14 mouse cellular contexts compared by ENCODE assay signal in genomic region chr10:13092996-13093395, GRCm38 (mm10). TPM values are rescaled to one million over a fixed set of nuclear protein-coding genes. Genes with fewer than 3 reads are reported as not detected.
DNase-seq lines count a peak whose midpoint lies in the region; ATAC-seq and TF ChIP-seq lines count a peak whose summit lies in the region.
"Had no signal": no experiment of that assay in that cellular context is flagged by ENCODE, and none has a peak within 500 bp of the region (broad histone marks: within the 10 kb centered on the region; RNA-seq: fewer than 3 reads in every experiment).

No protein-coding gene starts in this region.

- H3K9ac ChIP-seq in heart, postnatal 0 days (replicated peaks; ENCODE audit: low read depth, low read length) = peak overlapping the region; percentile 26; the same call in 1 of the 2 replicates
- H3K9ac ChIP-seq in neural tube, embryonic 11.5 days (ENCODE audit: low read length) = no peak overlapping the region
- H3K9ac ChIP-seq in intestine, embryonic 16.5 days (ENCODE audit: low read depth, low read length) = no peak overlapping the region
- H3K9ac ChIP-seq in stomach, postnatal 0 days (ENCODE audit: low read length) = no peak overlapping the region

- no peak for TF ChIP-seq CTCF in heart, postnatal 0 days (IDR thresholded peaks at IDR 0.05; ENCODE audit: low read depth)
- TF ChIP-seq CTCF in stomach, postnatal 0 days (IDR thresholded peaks at IDR 0.05; ENCODE audit: low read depth) = no peak

- no peak for ATAC-seq in heart, postnatal 0 days (ENCODE audit: insufficient read depth, low read depth)
- no peak for ATAC-seq in neural tube, embryonic 11.5 days (ENCODE audit: insufficient read depth, low FRiP score, low TSS enrichment)
- no peak for ATAC-seq in intestine, embryonic 16.5 days
- no peak for ATAC-seq in stomach, postnatal 0 days (ENCODE audit: low FRiP score, low TSS enrichment)
- no peak for ATAC-seq in erythroblast, adult 5-6 weeks (replicated peaks; ENCODE audit: low FRiP score, poor library complexity, severe bottlenecking)

- H3K9me3 ChIP-seq in heart, postnatal 0 days (replicated peaks; ENCODE audit: control insufficient read depth, low read length) = 0 out of 2 replicates have a peak, but pooled peaks cover 6% of the 10 kb centered on the region
- H3K9me3 ChIP-seq in neural tube, embryonic 11.5 days (ENCODE audit: control insufficient read depth, low read length) = peaks cover 14% of the 10 kb centered on the region
- peaks cover 11% of the 10 kb centered on the region for H3K9me3 ChIP-seq in intestine, embryonic 16.5 days (ENCODE audit: control insufficient read depth, low read length)
- 0 out of 2 replicates have a peak, but pooled peaks cover 5% of the 10 kb centered on the region for H3K9me3 ChIP-seq in stomach, postnatal 0 days (ENCODE audit: control insufficient read depth, low read length)

- peak overlapping the region; percentile 64 for H3K4me3 ChIP-seq in heart, postnatal 0 days (ENCODE audit: low read depth, low read length)
- H3K4me3 ChIP-seq in neural tube, embryonic 11.5 days (ENCODE audit: low read depth, low read length) = no peak overlapping the region
- peak overlapping the region; percentile 25 for H3K4me3 ChIP-seq in intestine, embryonic 16.5 days (ENCODE audit: low read length)
- H3K4me3 ChIP-seq in stomach, postnatal 0 days (ENCODE audit: low read depth, low read length) = peak overlapping the region; percentile 21

- no peak overlapping the region for H3K27ac ChIP-seq in heart, postnatal 0 days (ENCODE audit: low read depth)
- no peak overlapping the region for H3K27ac ChIP-seq in neural tube, embryonic 11.5 days (ENCODE audit: low read depth, low read length)
- H3K27ac ChIP-seq in intestine, embryonic 16.5 days (ENCODE audit: low read length) = no peak overlapping the region
- no peak overlapping the region for H3K27ac ChIP-seq in stomach, postnatal 0 days (replicated peaks)

- 61% methylated on average over 3 of the region's 3 CpGs for WGBS in heart, postnatal 0 days
- WGBS in neural tube, embryonic 11.5 days = 68% methylated on average over 3 of the region's 3 CpGs
- WGBS in intestine, embryonic 16.5 days = 61% methylated on average over 3 of the region's 3 CpGs
- WGBS in stomach, postnatal 0 days = 44% methylated on average over 3 of the region's 3 CpGs

- intact Hi-C loops in heart, postnatal 36 days (cut with DNase I) = no loop called here

- no peaks in the 10 kb centered on the region for H3K36me3 ChIP-seq in heart, postnatal 0 days (replicated peaks; ENCODE audit: control insufficient read depth, insufficient read depth, low read length)
- H3K36me3 ChIP-seq in neural tube, embryonic 11.5 days (ENCODE audit: control insufficient read depth, insufficient read depth, low read length) = no peaks in the 10 kb centered on the region
- no peaks in the 10 kb centered on the region for H3K36me3 ChIP-seq in intestine, embryonic 16.5 days (ENCODE audit: control insufficient read depth, insufficient read depth, low read length)
- no peaks in the 10 kb centered on the region for H3K36me3 ChIP-seq in stomach, postnatal 0 days (ENCODE audit: control insufficient read depth, insufficient read depth, low read length)

- no peak for TF ChIP-seq EP300 in heart, postnatal 0 days (IDR thresholded peaks at IDR 0.05; ENCODE audit: low read depth)
- TF ChIP-seq EP300 in stomach, postnatal 0 days (optimal IDR thresholded peaks at IDR 0.05) = no peak

- H3K4me2 ChIP-seq in heart, postnatal 0 days (ENCODE audit: low read depth, low read length) = peak overlapping the region; percentile 66
- peak overlapping the region; percentile 29 for H3K4me2 ChIP-seq in neural tube, embryonic 11.5 days (ENCODE audit: low read depth)
- H3K4me2 ChIP-seq in intestine, embryonic 16.5 days (ENCODE audit: low read depth, low read length) = 0 out of 2 replicates have a peak overlapping the region, but pooled peaks have one; percentile 8
- peak overlapping the region; percentile 54 for H3K4me2 ChIP-seq in stomach, postnatal 0 days (replicated peaks; ENCODE audit: low read depth)

- DNase-seq in heart, postnatal 0 days (ENCODE audit: low spot score) = no peak
- no peak for DNase-seq in heart, postnatal 36 days
- DNase-seq in neural tube, embryonic 11.5 days (ENCODE audit: low spot score) = no peak
- DNase-seq in neural tube, embryonic 10.5 days (ENCODE audit: extremely low spot score, low spot score) = no peak
- DNase-seq in stomach, postnatal 0 days (ENCODE audit: low spot score) = no peak
- DNase-seq in gastrocnemius, adult 8-10 months (ENCODE audit: low spot score in 2 of 2) = no peak
- DNase-seq: cerebellum, adult 9-10 months; gastrocnemius, postnatal 14 days; kidney, postnatal 14 days; lung, postnatal 10 days; right cerebral cortex, postnatal 4 days; thymus, adult 2 months had no signal

- peaks cover 7% of the 10 kb centered on the region for H3K4me1 ChIP-seq in heart, postnatal 0 days (ENCODE audit: control insufficient read depth, insufficient read depth)
- no peaks in the 10 kb centered on the region for H3K4me1 ChIP-seq in neural tube, embryonic 11.5 days (ENCODE audit: control insufficient read depth, insufficient read depth, low read length)
- H3K4me1 ChIP-seq in intestine, embryonic 16.5 days (ENCODE audit: control insufficient read depth, insufficient read depth, low read length) = peaks cover 3% of the 10 kb centered on the region; the same call in 1 of the 2 replicates
- no peaks in the 10 kb centered on the region for H3K4me1 ChIP-seq in stomach, postnatal 0 days (replicated peaks; ENCODE audit: control insufficient read depth, insufficient read depth)

- H3K27me3 ChIP-seq in heart, postnatal 0 days (ENCODE audit: control insufficient read depth, insufficient read depth, low read length) = no peaks in the 10 kb centered on the region
- no peaks in the 10 kb centered on the region for H3K27me3 ChIP-seq in neural tube, embryonic 11.5 days (ENCODE audit: control insufficient read depth, insufficient read depth, low read length)
- H3K27me3 ChIP-seq in intestine, embryonic 16.5 days (replicated peaks; ENCODE audit: control insufficient read depth, insufficient read depth, low read length) = no peaks in the 10 kb centered on the region
- no peaks in the 10 kb centered on the region for H3K27me3 ChIP-seq in stomach, postnatal 0 days (ENCODE audit: control insufficient read depth, insufficient read depth, low read length)

RNA-seq across cellular contexts. Expression of gene Plagl1, which starts 32.7 kb away (rescaled TPM):
- 560 and 720 TPM in 2 replicates for total RNA-seq in heart, postnatal 0 days (2014; rRNA removed; ENCODE audit: low replicate concordance)
- polyA plus RNA-seq in heart, postnatal 0 days (2015; fragmentation: Nextera tagmentation; extraction: Ambion mirVana) = 63.9 and 66.0 TPM in 2 replicates
- total RNA-seq in heart, postnatal 36 days (2021) = 1 to 10 TPM; 7.2 to 8.4 TPM
- polyA plus RNA-seq in neural tube, embryonic 11.5 days (2014; fragmentation: Nextera tagmentation; extraction: Ambion mirVana) = 147 and 150 TPM in 2 replicates
- polyA plus RNA-seq in intestine, embryonic 16.5 days (2015; fragmentation: Nextera tagmentation; extraction: Ambion mirVana) = 113 and 119 TPM in 2 replicates
- polyA plus RNA-seq in stomach, postnatal 0 days (2015; fragmentation: Nextera tagmentation; extraction: Ambion mirVana) = 81.0 and 99.4 TPM in 2 replicates
- total RNA-seq in gastrocnemius, adult 8-10 months (2022) = 1 to 10 TPM in 2 of 4 experiments, under 1 TPM in 2; 0.83 to 2.4 (median 1.0) TPM
- 0.84 TPM in 1 of 2 replicates, not detected in the other for total RNA-seq in erythroblast, adult 5-6 weeks (2015; ENCODE audit: low replicate concordance)
- under 0.01 TPM in 1 of 2 replicates, not detected in the other for total RNA-seq in erythroblast, adult 5-6 weeks (2017; ENCODE audit: low replicate concordance)

Comparison
In these comparisons a context has a peak if more than half of its experiments do, and no peak if none do; other contexts are left out.
1. RNA of gene Plagl1, which starts 32.7 kb away (total RNA-seq): 560 to 720 TPM in heart, postnatal 0 days; 7.2 to 8.4 TPM in heart, postnatal 36 days, 0.83 to 2.4 TPM in gastrocnemius, adult 8-10 months and under 0.01 to 0.84 TPM in erythroblast, adult 5-6 weeks; every median in the first group is over 10 times any median in the second.
2. H3K4me2 ChIP-seq: peak in every context shown above with its lines; median percentile 66 in heart, postnatal 0 days; 54 in stomach, postnatal 0 days; 29 in neural tube, embryonic 11.5 days; 8 in intestine, embryonic 16.5 days.